Mouse (Mus musculus): Measurements from ENCODE around the gene Timm13.

GRCm38 (mm10) chr10:80900318-80901247, at the start of gene Timm13:
- TF ChIP-seq CTCF (IDR thresholded peaks at IDR 0.05; ENCODE audit: borderline replicate concordance, extremely low read depth, insufficient read depth, insufficient read length) (no peak), POLR2A (IDR thresholded peaks at IDR 0.05; ENCODE audit: borderline replicate concordance, extremely low read depth, insufficient read depth, insufficient read length, poor library complexity, severe bottlenecking) (peak; percentile 51; the same call in 1 of the 2 replicates)
